Mouse (Mus musculus): ENCODE results near the gene Greb1. TPM values are rescaled to one million over a fixed set of nuclear protein-coding genes. Genes with fewer than 3 reads are reported as not detected.

Gene Greb1
- polyA plus RNA-seq, 1 experiment = 3.2 TPM

- DNase-seq (ENCODE audit: extremely low spot score in 1 of 2, low spot score in 1 of 2) = peak in 1 of 2 experiments; percentile 64
Observed at GRCm38 (mm10) chr12:16808045-16808444, 7.4 kb upstream of the Greb1 start.

- peak; percentile 69 to 93 for DNase-seq (ENCODE audit: extremely low spot score in 1 of 2, low spot score in 1 of 2)
Observed at GRCm38 (mm10) chr12:16805511-16805910, 4.8 kb upstream of the Greb1 start.

- DNase-seq (ENCODE audit: extremely low spot score in 1 of 2, low spot score in 1 of 2) = no peak
Observed at GRCm38 (mm10) chr12:16803956-16804430, 3.3 kb upstream of the Greb1 start.

- no peak for DNase-seq (ENCODE audit: extremely low spot score in 1 of 2, low spot score in 1 of 2)
Observed at GRCm38 (mm10) chr12:16803237-16803955, 2.7 kb upstream of the Greb1 start.

GRCm38 (mm10) chr12:16800959-16801315, 251 bp upstream of the Greb1 start:
- DNase-seq (ENCODE audit: extremely low spot score in 1 of 2, low spot score in 1 of 2) = no peak

GRCm38 (mm10) chr12:16799928-16800258, 793 bp downstream of the Greb1 start:
- no peak for DNase-seq (ENCODE audit: extremely low spot score in 1 of 2, low spot score in 1 of 2)

- DNase-seq (ENCODE audit: extremely low spot score in 1 of 2, low spot score in 1 of 2) = no peak
Observed at GRCm38 (mm10) chr12:16798894-16799293, 1.8 kb downstream of the Greb1 start.

GRCm38 (mm10) chr12:16795781-16796180, 4.9 kb downstream of the Greb1 start:
- DNase-seq (ENCODE audit: extremely low spot score in 1 of 2, low spot score in 1 of 2) = no peak

GRCm38 (mm10) chr12:16793371-16793770, 7.3 kb downstream of the Greb1 start:
- no peak for DNase-seq (ENCODE audit: extremely low spot score in 1 of 2, low spot score in 1 of 2)

- no peak for DNase-seq (ENCODE audit: extremely low spot score in 1 of 2, low spot score in 1 of 2)
Observed at GRCm38 (mm10) chr12:16790456-16790855, 10.2 kb downstream of the Greb1 start.

- DNase-seq (ENCODE audit: extremely low spot score in 1 of 2, low spot score in 1 of 2) = no peak
Observed at GRCm38 (mm10) chr12:16789756-16790155, 10.9 kb downstream of the Greb1 start.

- no peak for DNase-seq (ENCODE audit: extremely low spot score in 1 of 2, low spot score in 1 of 2)
Observed at GRCm38 (mm10) chr12:16789199-16789598, 11.5 kb downstream of the Greb1 start.

GRCm38 (mm10) chr12:16788600-16788999, 12.1 kb downstream of the Greb1 start:
- peak in 1 of 2 experiments; percentile 8 for DNase-seq (ENCODE audit: extremely low spot score in 1 of 2, low spot score in 1 of 2)

GRCm38 (mm10) chr12:16781034-16781746, 19.5 kb downstream of the Greb1 start:
- no peak for DNase-seq (ENCODE audit: extremely low spot score in 1 of 2, low spot score in 1 of 2)

- DNase-seq (ENCODE audit: extremely low spot score in 1 of 2, low spot score in 1 of 2) = no peak
Observed at GRCm38 (mm10) chr12:16780320-16780719, 20.4 kb downstream of the Greb1 start.

GRCm38 (mm10) chr12:16779165-16779564, 21.5 kb downstream of the Greb1 start:
- DNase-seq (ENCODE audit: extremely low spot score in 1 of 2, low spot score in 1 of 2) = no peak

- DNase-seq (ENCODE audit: extremely low spot score in 1 of 2, low spot score in 1 of 2) = no peak
Observed at GRCm38 (mm10) chr12:16778523-16778922, 22.2 kb downstream of the Greb1 start.

GRCm38 (mm10) chr12:16775351-16775750, 25.3 kb downstream of the Greb1 start:
- DNase-seq (ENCODE audit: extremely low spot score in 1 of 2, low spot score in 1 of 2) = no peak

GRCm38 (mm10) chr12:16774605-16775004, 26.1 kb downstream of the Greb1 start:
- DNase-seq (ENCODE audit: extremely low spot score in 1 of 2, low spot score in 1 of 2) = no peak

- DNase-seq (ENCODE audit: extremely low spot score in 1 of 2, low spot score in 1 of 2) = no peak
Observed at GRCm38 (mm10) chr12:16769601-16770165, 31.0 kb downstream of the Greb1 start.

- DNase-seq (ENCODE audit: extremely low spot score in 1 of 2, low spot score in 1 of 2) = no peak
Observed at GRCm38 (mm10) chr12:16768711-16769110, 32.0 kb downstream of the Greb1 start.

GRCm38 (mm10) chr12:16768251-16768650, 32.4 kb downstream of the Greb1 start:
- DNase-seq (ENCODE audit: extremely low spot score in 1 of 2, low spot score in 1 of 2) = no peak
